8 mouse cellular contexts compared by ENCODE assay signal in genomic region chr4:118134485-118135365, GRCm38 (mm10). TPM values are rescaled to one million over a fixed set of nuclear protein-coding genes. Genes with fewer than 3 reads are reported as not detected.
DNase-seq lines count a peak whose midpoint lies in the region; ATAC-seq lines count a peak whose summit lies in the region.

Gene St3gal3, minus strand, starts transcription at chr4:118134914.

- intact Hi-C loops in gastrocnemius, postnatal 14 days (cut with DNase I; ENCODE audit: low total_unique reads) = no loop called here
- intact Hi-C loops in left cerebral cortex, postnatal 10 days (cut with DNase I) = loop anchor here (5.0 kb wide), 1 partner anchor 43 kb away; no protein-coding TSS in a partner anchor

- peak; percentile 88 for DNase-seq in adipocyte (ENCODE audit: low spot score)
- DNase-seq in embryo, embryonic 10 days (ENCODE audit: low spot score) = peak; percentile 95
- DNase-seq in gastrocnemius, postnatal 14 days = peak; percentile 100
- DNase-seq in left cerebral cortex, postnatal 10 days (ENCODE audit: extremely low spot score in 1 of 2, low spot score in 2 of 2) = peak; percentile 97 to 99
- peak; percentile 99 for DNase-seq in right cerebral cortex, postnatal 25 days
- peak; percentile 98 for DNase-seq in urinary bladder, postnatal 4 days (ENCODE audit: low spot score in 2 of 2)

- ATAC-seq in inflammation-experienced regulatory T-cells, adult 6 months = peak; percentile 82
- ATAC-seq in megakaryocyte-erythroid progenitor cell, adult 5-6 weeks (replicated peaks; ENCODE audit: low FRiP score, low TSS enrichment, poor library complexity, severe bottlenecking) = peak; percentile 94

RNA-seq across cellular contexts. Expression of gene St3gal3, which starts in this region (rescaled TPM):
- total RNA-seq in gastrocnemius, postnatal 14 days (2021) = 10 to 100 TPM; 50.0 to 56.1 TPM
- 1 to 10 TPM in 2 of 3 experiments, under 1 TPM in 1; 0.40 to 2.4 (median 1.3) TPM for polyA plus RNA-seq in inflammation-experienced regulatory T-cells, adult 6 months (2017; shearing (Covaris generic))
- total RNA-seq in left cerebral cortex, postnatal 10 days (2021) = 10 to 100 TPM; 36.8 to 40.2 TPM
- 14.1 and 28.4 TPM in 2 replicates for total RNA-seq in megakaryocyte-erythroid progenitor cell, adult 5-6 weeks (2014; fragmentation: Nextera tagmentation)
- total RNA-seq in megakaryocyte-erythroid progenitor cell, adult 5-6 weeks (2017) = 6.6 and 8.4 TPM in 2 replicates

Comparison
In these comparisons a context has a peak if more than half of its experiments do, and no peak if none do; other contexts are left out.
1. Peak in every context shown above with its lines: DNase-seq and ATAC-seq.